Mouse (Mus musculus): ENCODE measurements at regions not wholly inside any gene's neighbourhood (a gene's known extent, or its start where the extent isn't known, plus 50 kb on each side); places are given as distances from the start of the nearest gene placed in this dataset.

GRCm38 (mm10) chr9:117967080-117967479, 73.2 kb upstream of the Azi2 start:
- Histone ChIP-seq H3K9me3 (replicated peaks; ENCODE audit: control insufficient read depth, insufficient read depth, low read length, poor library complexity, severe bottlenecking) (no peaks in the 10 kb centered on the region), H3K9ac (ENCODE audit: low read depth, poor library complexity, severe bottlenecking) (no peak overlapping the region), H3K27me3 (ENCODE audit: control insufficient read depth, insufficient read depth, low read length, poor library complexity, severe bottlenecking) (no peaks in the 10 kb centered on the region), H3K4me3 (ENCODE audit: low read depth, low read length) (no peak overlapping the region), H3K27ac (ENCODE audit: insufficient read depth, low read length) (no peak overlapping the region), H3K4me1 (ENCODE audit: control insufficient read depth, insufficient read depth, low read length) (no peaks in the 10 kb centered on the region), H3K36me3 (ENCODE audit: control insufficient read depth, insufficient read depth, low read length, poor library complexity, severe bottlenecking) (no peaks in the 10 kb centered on the region)
- TF ChIP-seq CTCF (IDR thresholded peaks at IDR 0.05; ENCODE audit: low read depth, low read length), result no peak
- TF ChIP-seq POLR2A (IDR thresholded peaks at IDR 0.05; ENCODE audit: insufficient read depth, low read length), result no peak
- no peak for TF ChIP-seq EP300 (IDR thresholded peaks at IDR 0.05; ENCODE audit: insufficient read depth, low read depth, low read length)

- Histone ChIP-seq H3K27me3 (ENCODE audit: control insufficient read depth, insufficient read depth, low read length, poor library complexity, severe bottlenecking) (no peaks in the 10 kb centered on the region), H3K9me3 (replicated peaks; ENCODE audit: control insufficient read depth, insufficient read depth, low read length, poor library complexity, severe bottlenecking) (no peaks in the 10 kb centered on the region), H3K27ac (ENCODE audit: insufficient read depth, low read length) (no peak overlapping the region), H3K4me1 (ENCODE audit: control insufficient read depth, insufficient read depth, low read length) (no peaks in the 10 kb centered on the region), H3K9ac (ENCODE audit: low read depth, poor library complexity, severe bottlenecking) (no peak overlapping the region), H3K36me3 (ENCODE audit: control insufficient read depth, insufficient read depth, low read length, poor library complexity, severe bottlenecking) (no peaks in the 10 kb centered on the region), H3K4me3 (ENCODE audit: low read depth, low read length) (no peak overlapping the region)
- TF ChIP-seq CTCF (IDR thresholded peaks at IDR 0.05; ENCODE audit: low read depth, low read length) (no peak), EP300 (IDR thresholded peaks at IDR 0.05; ENCODE audit: insufficient read depth, low read depth, low read length) (no peak), POLR2A (IDR thresholded peaks at IDR 0.05; ENCODE audit: insufficient read depth, low read length) (no peak)
These were observed 73.8 kb upstream of the Azi2 start for GRCm38 (mm10) chr9:117966326-117966989.

- Histone ChIP-seq H3K27ac (ENCODE audit: insufficient read depth, low read length) (no peak overlapping the region), H3K9me3 (replicated peaks; ENCODE audit: control insufficient read depth, insufficient read depth, low read length, poor library complexity, severe bottlenecking) (no peaks in the 10 kb centered on the region), H3K36me3 (ENCODE audit: control insufficient read depth, insufficient read depth, low read length, poor library complexity, severe bottlenecking) (no peaks in the 10 kb centered on the region)
These were observed 77.9 kb upstream of the Azi2 start for GRCm38 (mm10) chr9:117962088-117963030.

DNA sequence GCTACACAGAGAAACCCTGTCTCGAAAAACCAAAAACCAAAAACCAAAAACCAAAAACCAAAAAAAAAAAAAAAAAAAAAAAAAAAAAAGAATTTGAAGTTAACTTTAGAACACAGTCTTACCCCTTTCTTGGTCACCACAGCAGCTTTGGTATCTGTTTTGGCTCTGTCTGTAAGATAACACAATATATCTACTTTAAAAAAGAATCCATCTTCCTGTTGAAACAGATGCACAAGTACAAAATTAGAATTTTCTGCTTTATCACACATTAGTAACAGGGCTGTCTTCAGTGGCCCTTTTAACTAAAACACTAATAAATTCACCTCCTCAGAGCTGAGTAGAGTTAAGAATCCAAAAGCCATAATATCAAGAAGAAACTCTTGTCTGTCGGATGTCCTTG, 80.5 kb upstream of the Azi2 start:
- TF ChIP-seq EP300 (IDR thresholded peaks at IDR 0.05; ENCODE audit: insufficient read depth, low read depth, low read length), result no peak
- no peak for TF ChIP-seq CTCF (IDR thresholded peaks at IDR 0.05; ENCODE audit: low read depth, low read length)
- TF ChIP-seq POLR2A (IDR thresholded peaks at IDR 0.05; ENCODE audit: insufficient read depth, low read length), result no peak
- no peaks in the 10 kb centered on the region for H3K27me3 ChIP-seq (ENCODE audit: control insufficient read depth, insufficient read depth, low read length, poor library complexity, severe bottlenecking)
- H3K36me3 ChIP-seq (ENCODE audit: control insufficient read depth, insufficient read depth, low read length, poor library complexity, severe bottlenecking), result no peaks in the 10 kb centered on the region
- no peak overlapping the region for H3K9ac ChIP-seq (ENCODE audit: low read depth, poor library complexity, severe bottlenecking)
- no peaks in the 10 kb centered on the region for H3K4me1 ChIP-seq (ENCODE audit: control insufficient read depth, insufficient read depth, low read length)
- no peaks in the 10 kb centered on the region for H3K9me3 ChIP-seq (replicated peaks; ENCODE audit: control insufficient read depth, insufficient read depth, low read length, poor library complexity, severe bottlenecking)
- no peak overlapping the region for H3K4me3 ChIP-seq (ENCODE audit: low read depth, low read length)
- H3K27ac ChIP-seq (ENCODE audit: insufficient read depth, low read length), result no peak overlapping the region

More at GRCm38 (mm10) chr9:117962088-117963030, 77.9 kb upstream of the Azi2 start:
- H3K4me1 ChIP-seq (ENCODE audit: control insufficient read depth, insufficient read depth, low read length), result no peaks in the 10 kb centered on the region
- no peak overlapping the region for H3K4me3 ChIP-seq (ENCODE audit: low read depth, low read length)
- TF ChIP-seq CTCF (IDR thresholded peaks at IDR 0.05; ENCODE audit: low read depth, low read length) (no peak), EP300 (IDR thresholded peaks at IDR 0.05; ENCODE audit: insufficient read depth, low read depth, low read length) (no peak), POLR2A (IDR thresholded peaks at IDR 0.05; ENCODE audit: insufficient read depth, low read length) (no peak)
- H3K9ac ChIP-seq (ENCODE audit: low read depth, poor library complexity, severe bottlenecking), result no peak overlapping the region
- H3K27me3 ChIP-seq (ENCODE audit: control insufficient read depth, insufficient read depth, low read length, poor library complexity, severe bottlenecking), result no peaks in the 10 kb centered on the region

GRCm38 (mm10) chr9:117957195-117957594, 83.1 kb upstream of the Azi2 start:
- no peaks in the 10 kb centered on the region for H3K36me3 ChIP-seq (ENCODE audit: control insufficient read depth, insufficient read depth, low read length, poor library complexity, severe bottlenecking)
- H3K4me3 ChIP-seq (ENCODE audit: low read depth, low read length), result no peak overlapping the region
- TF ChIP-seq POLR2A (IDR thresholded peaks at IDR 0.05; ENCODE audit: insufficient read depth, low read length) (no peak), EP300 (IDR thresholded peaks at IDR 0.05; ENCODE audit: insufficient read depth, low read depth, low read length) (no peak), CTCF (IDR thresholded peaks at IDR 0.05; ENCODE audit: low read depth, low read length) (no peak)
- H3K4me1 ChIP-seq (ENCODE audit: control insufficient read depth, insufficient read depth, low read length), result no peaks in the 10 kb centered on the region
- H3K9ac ChIP-seq (ENCODE audit: low read depth, poor library complexity, severe bottlenecking), result no peak overlapping the region
- no peaks in the 10 kb centered on the region for H3K27me3 ChIP-seq (ENCODE audit: control insufficient read depth, insufficient read depth, low read length, poor library complexity, severe bottlenecking)
- no peaks in the 10 kb centered on the region for H3K9me3 ChIP-seq (replicated peaks; ENCODE audit: control insufficient read depth, insufficient read depth, low read length, poor library complexity, severe bottlenecking)
- H3K27ac ChIP-seq (ENCODE audit: insufficient read depth, low read length), result no peak overlapping the region

- no peaks in the 10 kb centered on the region for H3K27me3 ChIP-seq (ENCODE audit: control insufficient read depth, insufficient read depth, low read length, poor library complexity, severe bottlenecking)
- H3K9me3 ChIP-seq (replicated peaks; ENCODE audit: control insufficient read depth, insufficient read depth, low read length, poor library complexity, severe bottlenecking), result no peaks in the 10 kb centered on the region
- no peak overlapping the region for H3K9ac ChIP-seq (ENCODE audit: low read depth, poor library complexity, severe bottlenecking)
- no peaks in the 10 kb centered on the region for H3K36me3 ChIP-seq (ENCODE audit: control insufficient read depth, insufficient read depth, low read length, poor library complexity, severe bottlenecking)
- TF ChIP-seq CTCF (IDR thresholded peaks at IDR 0.05; ENCODE audit: low read depth, low read length) (no peak), POLR2A (IDR thresholded peaks at IDR 0.05; ENCODE audit: insufficient read depth, low read length) (no peak), EP300 (IDR thresholded peaks at IDR 0.05; ENCODE audit: insufficient read depth, low read depth, low read length) (no peak)
- no peak overlapping the region for H3K4me3 ChIP-seq (ENCODE audit: low read depth, low read length)
- H3K27ac ChIP-seq (ENCODE audit: insufficient read depth, low read length), result no peak overlapping the region
- no peaks in the 10 kb centered on the region for H3K4me1 ChIP-seq (ENCODE audit: control insufficient read depth, insufficient read depth, low read length)
These were observed 83.6 kb upstream of the Azi2 start for GRCm38 (mm10) chr9:117956691-117957090.

Measured in ES-Bruce4 (cell line).